Mouse (Mus musculus) urinary bladder, postnatal 4 days (tissue): ENCODE data around the gene Gal3st2b.
"Not testable (repeated sequence)": the region's sequence is repeated elsewhere in the genome, so short reads cannot be mapped to it uniquely, and the experiment has no call there.

Experiments
- DNase-seq, 2 experiments: peaks; one replicate each; pipeline ENCODE4 v3.0.0; 2021 to 2022; ENCODE audit warnings: low spot score in 2 of 2

The Gal3st2b gene

GRCm38 (mm10) chr1:93980932-93981331 lies 62.8 kb downstream of the Gal3st2b start:
- DNase-seq, result not testable (repeated sequence)

- DNase-seq, result no peak
These were observed 68.1 kb downstream of the Gal3st2b start for GRCm38 (mm10) chr1:93986167-93986566.

DNA sequence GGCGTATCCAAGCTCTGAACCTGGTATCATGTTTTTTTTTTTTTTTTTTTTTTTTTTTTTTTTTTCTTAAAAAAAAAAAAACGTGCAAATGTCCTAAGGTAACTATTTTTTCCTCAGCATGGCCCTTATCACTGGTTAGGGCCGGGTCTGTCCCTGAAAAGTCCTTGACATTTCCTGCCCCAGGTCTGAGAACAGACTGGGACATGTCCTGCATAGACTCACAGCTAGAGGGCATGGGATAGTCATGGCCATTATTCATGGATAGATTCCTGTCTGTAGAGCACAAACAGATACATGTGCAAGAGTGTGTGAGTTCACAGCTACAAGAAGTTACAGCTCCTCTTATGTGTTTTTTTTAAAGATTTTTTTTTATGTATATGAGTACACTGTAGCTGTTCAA lies 70.7 kb downstream of the Gal3st2b start:
- DNase-seq, result no peak

GRCm38 (mm10) chr1:93990209-93990608 lies 72.1 kb downstream of the Gal3st2b start, which contains the start of gene Gal3st2c:
Gal3st2c (plus strand) TSS chr1:93990509.
- DNase-seq, result not testable (repeated sequence)

GRCm38 (mm10) chr1:93991068-93991467 lies 73.0 kb downstream of the Gal3st2b start:
- not testable (repeated sequence) for DNase-seq

GRCm38 (mm10) chr1:93991491-93991890 lies 73.4 kb downstream of the Gal3st2b start:
- DNase-seq, result not testable (repeated sequence)
